Mouse (Mus musculus): ENCODE data around the gene Synm. TPM values are rescaled to one million over a fixed set of nuclear protein-coding genes. Genes with fewer than 3 reads are reported as not detected.

The Synm gene
- polyA plus RNA-seq, 1 experiment = 17.2 TPM

DNA sequence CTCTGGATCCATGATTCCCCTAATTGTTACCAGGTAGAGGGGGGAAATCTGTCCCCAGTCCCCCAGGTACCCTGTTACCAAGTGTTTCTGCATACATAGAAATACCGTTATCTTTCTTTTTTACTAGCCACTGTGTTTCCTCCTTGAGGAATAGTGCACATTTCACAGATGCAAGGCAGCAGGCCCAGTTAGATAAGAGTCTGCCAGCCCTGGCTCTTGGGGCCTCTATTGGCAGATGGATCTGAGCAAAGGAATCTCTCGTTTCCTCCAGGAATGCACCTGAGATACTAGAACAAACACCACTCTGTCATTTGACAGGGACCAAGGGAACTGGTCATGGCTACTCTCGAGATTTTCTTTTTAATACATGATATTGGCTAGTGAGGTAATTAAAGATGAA, 67.4 kb downstream of the Synm start:
- DNase-seq = no peak
- TF ChIP-seq CTCF (IDR thresholded peaks at IDR 0.05; ENCODE audit: insufficient read depth, low read length) (no peak), POLR2A (IDR thresholded peaks at IDR 0.05; ENCODE audit: borderline replicate concordance, extremely low read depth, low read depth, low read length) (no peak)
- peaks cover 20% of the 10 kb centered on the region for H3K4me1 ChIP-seq (ENCODE audit: control insufficient read depth, insufficient read depth, low read length)
- WGBS = 49% methylated on average over 3 of the region's 3 CpGs
- no peak overlapping the region for H3K4me3 ChIP-seq (replicated peaks; ENCODE audit: extremely low read depth, low read depth, low read length)

DNA sequence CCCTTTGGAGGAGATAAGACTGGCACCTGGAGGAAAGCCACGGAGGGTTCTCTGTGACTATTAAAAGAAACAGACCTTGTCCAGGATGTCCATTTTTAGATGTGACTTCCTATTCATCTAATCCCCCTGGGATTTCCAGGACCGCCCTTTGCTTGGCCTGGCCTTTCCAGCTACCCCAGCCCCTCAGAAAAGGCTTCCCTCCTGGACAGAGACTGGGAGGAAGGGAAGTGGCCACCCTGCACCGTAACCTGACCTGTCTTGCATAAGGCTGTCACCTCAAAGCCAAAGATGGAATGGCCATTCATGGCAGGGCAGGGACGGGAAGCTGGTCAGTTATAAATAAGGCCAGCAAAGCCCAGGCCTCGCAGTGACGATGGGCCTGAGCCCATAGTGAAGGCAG, 68.5 kb downstream of the Synm start:
- no peak for TF ChIP-seq POLR2A (IDR thresholded peaks at IDR 0.05; ENCODE audit: borderline replicate concordance, extremely low read depth, low read depth, low read length)
- no peak for TF ChIP-seq CTCF (IDR thresholded peaks at IDR 0.05; ENCODE audit: insufficient read depth, low read length)
- Histone ChIP-seq H3K4me3 (replicated peaks; ENCODE audit: extremely low read depth, low read depth, low read length) (no peak overlapping the region), H3K4me1 (ENCODE audit: control insufficient read depth, insufficient read depth, low read length) (peaks cover 20% of the 10 kb centered on the region)
- WGBS = 57% methylated on average over 6 of the region's 6 CpGs
- DNase-seq = no peak

DNA sequence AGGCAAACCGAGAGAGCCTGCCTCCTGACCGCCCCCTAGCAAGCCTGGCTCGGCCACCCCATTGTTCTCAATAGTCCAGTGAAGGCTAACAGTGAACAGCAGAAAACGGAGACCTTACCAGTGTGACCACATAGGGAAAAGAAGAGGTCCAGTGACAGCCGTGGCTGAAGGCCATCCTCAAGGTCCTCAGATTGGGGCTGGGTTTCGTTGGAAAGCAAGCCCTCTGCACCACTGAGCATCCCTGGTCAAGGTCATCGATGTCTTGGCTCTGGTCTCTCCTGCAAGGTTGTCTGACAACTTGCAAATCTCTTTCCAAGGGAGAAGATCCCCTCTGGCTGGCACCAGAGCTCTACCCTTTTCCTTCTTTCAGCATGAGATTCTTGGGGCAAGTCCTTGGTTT, 69.7 kb downstream of the Synm start:
- 78% methylated on average over 7 of the region's 7 CpGs for WGBS
- no peak overlapping the region for H3K4me3 ChIP-seq (replicated peaks; ENCODE audit: extremely low read depth, low read depth, low read length)
- TF ChIP-seq CTCF (IDR thresholded peaks at IDR 0.05; ENCODE audit: insufficient read depth, low read length) (no peak), POLR2A (IDR thresholded peaks at IDR 0.05; ENCODE audit: borderline replicate concordance, extremely low read depth, low read depth, low read length) (no peak)

DNA sequence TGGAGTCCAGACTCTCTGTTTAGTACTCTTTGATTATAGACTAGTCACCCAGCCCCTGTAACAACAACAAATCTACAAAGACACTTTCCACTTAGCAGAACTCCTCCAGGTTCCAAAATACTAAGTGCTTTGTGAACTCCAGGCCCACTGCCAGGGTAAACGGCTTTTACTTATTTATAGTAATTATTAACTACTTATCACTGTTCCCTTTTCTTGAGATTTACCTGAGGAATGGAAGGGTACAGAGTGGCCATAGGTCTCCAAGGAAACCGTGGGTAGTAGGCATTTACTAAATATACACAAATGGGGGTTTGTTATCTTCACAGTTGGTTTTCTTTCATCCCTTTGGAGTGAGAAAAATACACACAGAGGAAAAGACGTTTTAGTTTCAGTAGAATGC, 71.3 kb downstream of the Synm start:
- Histone ChIP-seq H3K4me3 (replicated peaks; ENCODE audit: extremely low read depth, low read depth, low read length) (no peak overlapping the region), H3K4me1 (ENCODE audit: control insufficient read depth, insufficient read depth, low read length) (peaks cover 20% of the 10 kb centered on the region)
- 36% methylated on average over 3 of the region's 3 CpGs for WGBS
- no peak for DNase-seq
- TF ChIP-seq POLR2A (IDR thresholded peaks at IDR 0.05; ENCODE audit: borderline replicate concordance, extremely low read depth, low read depth, low read length) (no peak), CTCF (IDR thresholded peaks at IDR 0.05; ENCODE audit: insufficient read depth, low read length) (no peak)

More for the DNA sequence above, 69.7 kb downstream of the Synm start:
- H3K4me1 ChIP-seq (ENCODE audit: control insufficient read depth, insufficient read depth, low read length) = peaks cover 20% of the 10 kb centered on the region
- no peak for DNase-seq

DNA sequence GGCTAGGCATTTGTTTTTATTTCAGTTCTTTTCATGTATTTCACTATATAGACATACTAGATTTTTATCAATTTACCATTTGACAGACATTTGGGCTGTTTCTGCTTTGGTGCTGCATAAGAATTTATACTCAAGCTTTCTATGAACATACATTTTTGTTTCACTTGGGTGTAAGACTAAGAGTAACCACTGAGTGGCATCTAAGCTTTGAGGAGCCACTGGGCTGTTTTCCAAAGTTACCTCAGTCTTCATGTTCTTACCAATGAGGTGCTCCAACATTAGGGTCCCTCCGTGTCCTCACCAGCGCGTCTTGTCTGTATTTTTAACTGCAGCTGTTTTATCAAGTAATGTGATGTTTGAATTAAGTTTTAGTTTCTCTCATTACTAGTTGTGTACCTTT, 73.0 kb downstream of the Synm start:
- TF ChIP-seq POLR2A (IDR thresholded peaks at IDR 0.05; ENCODE audit: borderline replicate concordance, extremely low read depth, low read depth, low read length) = no peak
- no peak for TF ChIP-seq CTCF (IDR thresholded peaks at IDR 0.05; ENCODE audit: insufficient read depth, low read length)
- WGBS = 82% methylated on average over 3 of the region's 3 CpGs

DNA sequence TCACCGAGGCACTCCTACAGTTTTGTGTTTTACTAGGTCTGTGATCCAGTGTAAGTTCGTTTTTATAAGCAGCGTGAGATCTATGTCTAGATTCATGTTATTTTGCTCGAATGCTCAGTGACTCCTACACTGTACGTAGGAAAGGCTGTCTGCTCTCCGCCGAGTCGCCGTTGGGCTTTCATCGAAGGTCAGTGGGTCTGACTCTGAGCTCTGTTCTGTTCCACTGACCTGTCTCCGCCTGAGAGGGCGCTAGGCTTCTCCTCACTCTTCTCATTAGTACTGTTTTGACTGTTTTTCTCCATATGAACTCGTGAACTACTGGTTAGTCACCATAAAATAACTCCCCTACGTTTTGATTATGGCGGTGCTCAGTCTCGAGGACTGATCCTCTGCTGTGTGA, 76.5 kb downstream of the Synm start:
- 85% methylated on average over 16 of the region's 16 CpGs for WGBS
- Histone ChIP-seq H3K4me3 (replicated peaks; ENCODE audit: extremely low read depth, low read depth, low read length) (no peak overlapping the region), H3K4me1 (ENCODE audit: control insufficient read depth, insufficient read depth, low read length) (no peaks in the 10 kb centered on the region)
- DNase-seq = no peak
- TF ChIP-seq CTCF (IDR thresholded peaks at IDR 0.05; ENCODE audit: insufficient read depth, low read length) (no peak), POLR2A (IDR thresholded peaks at IDR 0.05; ENCODE audit: borderline replicate concordance, extremely low read depth, low read depth, low read length) (no peak)

More for the DNA sequence above, 73.0 kb downstream of the Synm start:
- no peak overlapping the region for H3K4me3 ChIP-seq (replicated peaks; ENCODE audit: extremely low read depth, low read depth, low read length)
- no peak for DNase-seq
- peaks cover 15% of the 10 kb centered on the region for H3K4me1 ChIP-seq (ENCODE audit: control insufficient read depth, insufficient read depth, low read length)

DNA sequence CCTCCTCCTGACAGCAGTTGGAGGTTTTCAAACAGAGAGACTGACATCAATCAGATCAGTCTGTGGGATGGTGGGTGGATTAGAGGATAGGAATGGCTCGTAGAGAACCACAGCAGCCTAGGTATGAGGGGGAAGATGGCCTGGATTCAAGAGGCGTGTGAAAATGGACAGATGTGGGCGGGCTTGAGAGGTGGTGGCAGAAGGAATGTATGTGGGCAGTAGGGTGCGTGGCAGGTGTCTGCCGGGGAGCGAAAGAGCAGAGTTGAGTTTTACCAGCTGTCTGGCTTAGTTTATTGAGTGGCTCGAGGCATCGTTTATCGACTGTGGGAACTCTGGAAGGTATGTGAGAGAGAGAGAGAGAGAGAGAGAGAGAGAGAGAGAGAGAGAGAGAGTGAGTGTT, 78.5 kb downstream of the Synm start:
- no peaks in the 10 kb centered on the region for H3K4me1 ChIP-seq (ENCODE audit: control insufficient read depth, insufficient read depth, low read length)
- no peak overlapping the region for H3K4me3 ChIP-seq (replicated peaks; ENCODE audit: extremely low read depth, low read depth, low read length)
- 66% methylated on average over 9 of the region's 9 CpGs for WGBS
- DNase-seq = no peak
- no peak for TF ChIP-seq CTCF (IDR thresholded peaks at IDR 0.05; ENCODE audit: insufficient read depth, low read length)
- no peak for TF ChIP-seq POLR2A (IDR thresholded peaks at IDR 0.05; ENCODE audit: borderline replicate concordance, extremely low read depth, low read depth, low read length)

Other genes with a start within 250 kb of the Synm start
- 18.9 and 25.4 TPM in 2 replicates for gene Lrrc28, start 114.5 kb downstream of the Synm start, polyA plus RNA-seq (2012; rRNA removed)
- gene Ttc23, start 112.3 kb downstream of the Synm start, polyA plus RNA-seq (2012; rRNA removed) = 4.6 and 10.0 TPM in 2 replicates
- gene Igf1r, start 193.1 kb upstream of the Synm start, polyA plus RNA-seq (2012; rRNA removed) = 12.2 and 16.9 TPM in 2 replicates